Mouse (Mus musculus): Measurements from ENCODE around the gene Atp6v0e2.

GRCm38 (mm10) chr6:48566312-48566711 lies 28.9 kb downstream of the Atp6v0e2 start:
- TF ChIP-seq USF1 (IDR thresholded peaks at IDR 0.05; ENCODE audit: low read depth) (no peak), TCF12 (IDR thresholded peaks at IDR 0.05; ENCODE audit: insufficient read depth, poor library complexity, severe bottlenecking) (no peak), POLR2A (IDR thresholded peaks at IDR 0.05; ENCODE audit: insufficient read length, low read depth) (no peak), MYOG (IDR thresholded peaks at IDR 0.05; ENCODE audit: control insufficient read depth in 1 of 3, insufficient read depth in 1 of 3, insufficient read length in 2 of 3, low read depth in 2 of 3) (no peak)

Data from myocyte (in vitro differentiated cells).